Mouse (Mus musculus) pancreas, adult 10 weeks (tissue): ENCODE data around the gene Calm3. TPM values are rescaled to one million over a fixed set of nuclear protein-coding genes. Genes with fewer than 3 reads are reported as not detected.

Source experiments
- polyA plus RNA-seq: library from polyadenylated mRNA; stranded (reverse); fragments of 350-450 nt; fragmentation: Illumina TruSeq; extraction: RNeasy Lipid Tissue Mini Kit (QIAGEN cat#74804); gene quantifications from one replicate; pipeline ENCODE4 v1.2.3, GENCODE M21; 2015; ENCODE audit warnings: low read depth, low replicate concordance; ENCODE audit not compliant: insufficient read depth

The Calm3 gene
- 43.4 TPM for polyA plus RNA-seq

DNA sequence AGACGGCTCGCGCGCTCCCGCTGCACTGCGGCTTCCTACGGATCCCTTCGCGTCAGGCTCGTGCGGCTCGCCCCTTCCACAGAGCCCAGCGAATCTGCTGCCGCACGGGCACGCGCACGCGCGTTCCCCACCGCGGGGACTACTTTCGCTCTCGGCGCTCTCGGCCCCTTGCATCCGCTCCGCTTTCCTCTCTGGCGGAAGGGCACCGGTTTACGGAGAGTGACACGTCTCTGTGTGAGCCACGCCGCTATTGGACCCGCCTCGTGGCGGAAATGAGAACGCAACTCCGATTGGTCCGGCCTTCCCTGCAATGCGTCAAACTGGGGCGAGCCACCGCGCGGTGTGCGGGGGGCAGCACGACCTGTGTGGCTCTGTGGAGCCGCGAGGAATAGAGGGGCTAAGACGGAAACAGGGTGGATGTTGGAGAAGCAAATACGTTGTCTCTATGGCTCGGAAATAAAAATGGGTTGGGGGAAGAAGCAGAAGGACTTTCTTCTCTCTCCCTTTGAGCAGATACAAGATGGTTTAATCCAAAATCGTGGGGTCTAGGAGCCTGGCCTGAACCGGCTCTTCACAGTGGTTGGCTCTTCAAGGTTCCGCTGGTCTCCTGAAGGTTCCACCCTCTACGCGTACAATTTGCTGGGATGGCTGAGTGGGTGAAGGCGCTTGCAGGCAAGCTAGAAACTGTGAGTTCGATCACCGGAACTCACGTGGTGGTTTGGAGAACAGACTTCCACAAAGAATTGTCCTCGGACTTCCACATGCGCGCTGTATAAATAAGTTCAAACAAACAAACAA, at the start of gene Calm3:
Gene Calm3 (minus strand): TSS at position 78 of the 798 bp plus-strand sequence.

DNA sequence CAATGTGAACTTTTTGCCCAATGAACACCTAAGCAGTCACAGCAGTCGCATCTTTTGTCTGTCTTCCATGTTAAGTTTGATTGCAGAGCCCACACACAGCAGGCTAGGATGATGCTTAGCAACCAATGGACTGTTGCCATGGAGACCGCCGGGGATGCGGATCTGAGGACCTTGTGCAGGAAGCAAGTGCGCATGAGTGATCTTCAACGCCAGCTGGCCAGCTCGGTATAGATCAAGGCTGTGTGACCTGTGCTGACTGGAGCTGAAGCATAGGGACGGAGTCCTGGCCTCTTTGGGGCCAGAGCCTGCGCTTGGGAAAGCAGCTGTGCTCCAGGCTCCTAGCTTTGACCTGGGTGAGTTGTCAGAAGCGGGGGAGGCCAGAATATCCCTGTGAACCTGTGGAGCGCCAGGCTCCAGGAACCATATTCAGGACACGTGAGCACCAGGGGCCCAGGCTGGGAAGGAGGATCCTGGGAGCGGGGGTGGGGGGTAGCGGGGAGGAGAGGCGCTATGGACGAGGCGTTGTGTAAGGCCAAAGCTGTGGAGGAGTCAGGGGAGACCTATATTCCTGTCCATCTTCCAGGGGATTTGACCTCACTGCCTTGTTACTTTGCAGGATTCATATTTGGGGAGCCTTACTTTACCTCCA, 35.7 kb upstream of the Calm3 start, which contains the start of gene Pnmal1:
Gene Pnmal1 (plus strand): TSS at position 141 of the 649 bp plus-strand sequence.

GRCm38 (mm10) chr7:16944061-16944807, 20.3 kb upstream of the Calm3 start, which contains the start of gene Pnmal2:
Pnmal2 (plus strand) TSS chr7:16944682.

DNA sequence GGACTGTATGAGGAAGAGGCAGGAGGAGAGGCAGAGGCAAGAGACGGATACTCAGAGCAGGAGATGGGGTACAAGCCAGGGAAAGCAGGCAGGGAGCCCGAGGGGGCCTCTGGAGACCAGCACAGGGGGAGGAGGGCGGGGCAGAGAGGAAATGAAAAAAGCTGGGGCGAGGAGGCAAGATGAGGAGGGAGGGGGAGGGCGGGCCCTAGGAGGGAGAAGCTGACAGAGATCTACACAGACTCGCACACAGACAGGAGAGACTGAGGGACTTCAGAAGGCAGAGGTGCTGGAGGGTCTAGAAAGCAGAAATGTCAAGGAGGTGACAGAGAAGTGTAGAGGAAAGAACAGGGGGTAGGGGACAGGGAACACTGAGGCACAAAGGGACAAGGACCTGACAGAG, 17.6 kb downstream of the Calm3 start, which contains the start of gene Ptgir:
Gene Ptgir (plus strand): TSS at position 210 of the 400 bp plus-strand sequence.

DNA sequence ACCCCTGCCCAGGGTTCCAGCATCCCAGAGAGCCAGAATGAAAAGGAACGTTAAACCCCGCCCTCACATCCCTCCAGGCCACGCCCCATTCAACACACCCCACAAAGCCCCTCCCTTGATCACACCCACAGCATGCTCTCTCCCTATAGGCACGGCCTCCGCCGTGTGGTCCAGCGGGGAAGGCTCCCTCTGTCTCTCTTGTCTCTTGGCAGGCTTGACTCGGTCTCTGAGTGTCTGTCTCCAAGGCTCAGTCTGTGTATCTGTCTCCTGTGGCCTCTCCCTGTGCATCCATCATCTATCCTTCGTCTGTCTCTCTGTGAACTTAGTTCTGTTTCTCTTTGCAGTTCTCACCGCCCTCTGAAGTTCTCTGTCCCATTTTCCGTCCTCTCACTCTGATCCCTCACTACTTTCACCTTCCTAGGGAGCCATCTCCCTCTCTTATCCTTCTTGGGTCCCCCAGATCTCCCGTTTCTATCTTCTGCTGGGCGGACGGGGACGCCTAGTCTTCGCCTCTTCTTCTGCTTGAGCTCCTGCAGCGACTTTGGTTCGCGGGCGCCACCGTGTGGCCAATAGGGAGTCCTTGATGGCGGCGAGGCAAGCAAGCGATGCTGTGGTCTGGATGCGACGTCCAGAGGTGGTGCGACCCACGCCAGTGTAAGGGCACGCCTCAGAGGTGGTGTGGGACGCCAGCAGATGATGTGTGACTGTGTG, 32.1 kb downstream of the Calm3 start, which contains the start of gene Gng8:
Gene Gng8 (plus strand): TSS at position 146 of the 711 bp plus-strand sequence.

GRCm38 (mm10) chr7:16875310-16875325, 48.8 kb downstream of the Calm3 start, which contains the start of gene Dact3:
Dact3 (plus strand) TSS chr7:16875317.

Other genes with a start within 250 kb of the Calm3 start
- not detected for gene Ceacam15, start 248.4 kb downstream of the Calm3 start, polyA plus RNA-seq
- gene Ceacam9, start 202.2 kb downstream of the Calm3 start, polyA plus RNA-seq, result not detected
- gene Ap2s1, start 185.7 kb downstream of the Calm3 start, polyA plus RNA-seq, result 40.1 TPM
- 94.8 TPM for gene Slc1a5, start 142.8 kb downstream of the Calm3 start, polyA plus RNA-seq
- gene Strn4, start 108.2 kb downstream of the Calm3 start, polyA plus RNA-seq, result 28.4 TPM
- 4.5 TPM for gene Fkrp, start 107.4 kb downstream of the Calm3 start, polyA plus RNA-seq
- gene Prkd2, start 81.2 kb downstream of the Calm3 start, polyA plus RNA-seq, result 6.3 TPM
- 1.1 TPM for gene Dact3, start 48.8 kb downstream of the Calm3 start, polyA plus RNA-seq
- gene Gng8, start 32.3 kb downstream of the Calm3 start, polyA plus RNA-seq, result 2.3 TPM
- gene Ptgir, start 17.6 kb downstream of the Calm3 start, polyA plus RNA-seq, result 1.8 TPM
- gene Pnmal2, start 20.6 kb upstream of the Calm3 start, polyA plus RNA-seq, result 11.8 TPM
- gene Pnmal1, start 35.6 kb upstream of the Calm3 start, polyA plus RNA-seq, result 1.4 TPM
- gene Gm42372, start 59.0 kb upstream of the Calm3 start, polyA plus RNA-seq, result 0.20 TPM
- gene Ccdc8, start 68.6 kb upstream of the Calm3 start, polyA plus RNA-seq, result 0.76 TPM
- 44.1 TPM for gene Ppp5c, start 103.8 kb upstream of the Calm3 start, polyA plus RNA-seq
- gene Hif3a, start 138.3 kb upstream of the Calm3 start, polyA plus RNA-seq, result 0.17 TPM
- gene Psg16, start 149.9 kb upstream of the Calm3 start, polyA plus RNA-seq, result 0.92 TPM
- not detected for gene Ceacam3, start 226.2 kb upstream of the Calm3 start, polyA plus RNA-seq